Mouse (Mus musculus): ENCODE data around the gene Dnajc17.

The Dnajc17 gene

DNA sequence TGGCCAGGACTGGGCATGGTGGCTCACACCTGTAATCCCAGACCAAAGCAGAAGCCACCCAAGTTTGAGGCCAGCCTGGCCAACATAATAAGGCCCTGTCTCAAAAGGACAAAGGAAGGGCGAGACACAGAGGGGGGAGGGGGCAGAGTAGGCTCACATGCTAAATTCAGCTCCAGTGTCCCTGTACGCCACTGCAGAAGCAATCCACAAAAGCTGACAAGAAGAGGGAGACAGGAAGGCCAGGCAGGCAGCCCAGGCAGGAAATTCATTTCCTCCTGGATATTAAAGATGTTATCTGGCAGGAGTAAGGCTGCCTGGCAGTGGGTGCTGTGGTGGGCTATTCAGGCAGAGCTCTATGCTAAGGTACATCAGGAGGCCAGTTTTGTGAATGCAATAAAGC lies 47.3 kb downstream of the Dnajc17 start:
- no peak for DNase-seq (ENCODE audit: low spot score in 2 of 2)

DNA sequence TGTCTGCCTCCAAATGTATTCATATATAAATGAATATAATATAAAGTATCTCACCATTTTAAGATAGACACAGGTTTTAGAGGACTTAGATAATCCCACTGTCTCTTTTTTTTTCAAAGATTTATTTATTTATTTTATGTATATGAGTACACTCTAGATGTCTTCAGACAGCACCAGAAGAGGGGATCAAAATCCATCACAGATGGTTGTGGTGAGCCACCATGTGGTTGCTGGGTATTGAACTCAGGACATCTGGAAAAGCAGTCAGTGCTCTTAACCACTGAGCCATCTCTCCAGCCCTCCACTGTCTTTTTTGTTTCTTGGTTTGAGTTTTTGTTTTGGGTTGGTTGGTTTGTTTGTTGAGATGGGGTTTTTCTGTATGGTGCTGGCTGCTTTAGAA lies 50.8 kb downstream of the Dnajc17 start:
- no peak for DNase-seq (ENCODE audit: low spot score in 2 of 2)

DNA sequence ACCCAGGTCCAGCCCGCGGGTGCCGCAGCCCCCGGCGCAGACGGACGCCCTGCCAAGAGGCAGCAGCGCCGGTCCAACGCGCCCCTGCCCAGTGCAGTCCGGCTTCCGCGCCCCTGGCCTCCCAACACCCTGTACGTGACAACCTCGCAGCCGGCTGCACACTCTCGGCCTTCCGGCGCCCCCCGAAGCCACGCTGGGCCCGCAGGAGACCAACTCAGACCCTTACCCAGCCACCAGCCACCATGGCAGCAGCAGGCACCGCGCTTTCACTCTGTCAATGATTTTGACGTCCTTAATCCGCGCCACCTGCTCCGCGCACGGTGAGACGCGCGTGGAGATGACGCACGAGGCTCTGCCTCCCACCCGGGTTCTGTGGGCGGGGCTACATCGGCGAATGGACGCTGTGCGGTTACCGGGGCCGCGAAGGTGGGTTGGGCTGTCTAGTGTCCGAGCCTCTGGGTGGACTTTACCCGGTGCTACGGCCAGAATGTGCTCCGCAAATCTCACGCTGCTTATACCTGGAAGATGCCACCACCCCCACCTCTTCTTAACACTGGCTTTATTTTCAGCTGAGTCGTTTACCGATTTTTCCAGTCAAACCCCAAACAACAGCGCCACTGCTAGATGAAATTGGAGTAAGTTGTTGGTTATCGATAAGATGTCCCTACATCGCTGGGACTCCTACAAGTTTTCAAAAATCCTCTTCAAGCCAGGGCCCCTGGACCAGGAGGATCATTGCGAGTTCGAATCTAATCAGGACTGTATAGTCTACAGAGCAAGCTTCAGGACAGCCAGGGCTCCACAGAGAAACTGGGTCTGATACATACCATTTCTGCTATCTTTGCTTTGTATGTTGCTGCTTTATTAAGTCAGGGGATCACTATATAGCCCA lies 51.7 kb downstream of the Dnajc17 start, which contains the start of gene Rmdn3:
TSS of gene Rmdn3 (minus strand) at position 354 of the 892 bp plus-strand sequence.
- DNase-seq (ENCODE audit: low spot score in 2 of 2) = peak; percentile 93 to 96

DNA sequence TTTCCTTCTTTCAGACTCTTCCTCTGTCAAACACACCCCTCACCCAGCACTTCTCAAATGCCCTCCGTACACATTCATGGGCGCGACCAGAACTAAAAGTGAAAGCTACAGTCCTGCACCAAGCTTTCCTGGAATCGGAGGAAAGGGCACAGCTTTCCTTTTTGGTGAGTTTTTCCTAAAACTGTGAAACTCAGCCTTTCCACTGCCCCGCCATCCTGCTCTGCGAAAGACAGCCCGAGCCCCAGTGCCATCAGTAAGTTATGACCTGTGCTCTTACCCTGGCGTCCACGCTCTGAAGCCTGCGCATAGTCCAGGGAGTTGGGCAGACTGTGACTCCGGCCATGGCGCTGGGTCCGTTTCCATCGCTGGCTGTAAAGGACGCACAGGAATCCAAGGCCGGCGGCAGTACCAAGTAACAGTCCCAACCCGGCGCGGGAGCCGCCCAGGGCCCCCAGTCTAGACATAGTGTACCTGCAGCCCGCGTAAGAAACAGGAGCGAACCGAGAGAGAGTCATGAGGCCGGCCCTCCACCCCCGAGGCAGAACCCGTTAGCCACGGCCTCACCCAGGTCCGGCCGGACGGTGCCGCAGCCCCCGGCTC lies 52.4 kb downstream of the Dnajc17 start:
- peak in 1 of 2 experiments; percentile 47 for DNase-seq (ENCODE audit: low spot score in 2 of 2)

DNA sequence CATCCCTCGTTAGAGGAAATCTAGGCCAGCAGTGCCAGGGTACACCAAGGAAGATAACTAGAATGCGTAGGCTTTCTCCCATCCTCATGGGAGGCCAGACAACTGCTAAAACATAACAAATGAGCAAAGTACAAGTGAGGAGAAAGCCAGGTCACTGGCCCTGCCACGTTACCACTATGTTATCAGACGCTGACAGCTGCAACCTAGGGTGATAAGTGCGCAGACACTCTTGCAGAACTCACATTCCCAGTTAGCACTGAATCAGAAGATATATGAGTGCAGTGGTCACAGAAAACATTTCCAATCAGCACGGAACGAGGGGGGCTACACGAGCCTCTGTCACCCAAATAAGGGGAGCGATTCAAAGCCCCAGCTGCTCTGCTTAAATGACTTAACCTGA lies 53.2 kb downstream of the Dnajc17 start:
- DNase-seq (ENCODE audit: low spot score in 2 of 2) = peak in 1 of 2 experiments; percentile 70

DNA sequence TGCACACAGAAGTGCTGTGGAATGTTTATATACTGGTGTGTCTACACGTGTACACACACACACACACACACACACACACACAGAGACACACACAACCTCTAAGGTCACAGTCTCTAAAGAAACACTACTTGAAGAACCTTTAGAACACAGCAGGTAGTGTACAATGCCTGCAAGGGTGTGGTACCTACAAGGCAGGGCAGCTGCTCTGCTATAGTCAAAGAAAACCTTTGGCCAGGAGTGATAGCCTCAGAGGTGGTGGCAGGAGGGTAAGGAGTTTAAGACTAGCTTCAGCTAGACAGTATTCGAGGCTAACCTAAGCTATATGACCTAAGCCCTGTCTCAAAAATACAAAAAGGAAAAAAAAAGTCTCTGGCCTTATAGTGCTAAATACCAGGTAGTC lies 53.9 kb downstream of the Dnajc17 start:
- DNase-seq (ENCODE audit: low spot score in 2 of 2) = no peak

DNA sequence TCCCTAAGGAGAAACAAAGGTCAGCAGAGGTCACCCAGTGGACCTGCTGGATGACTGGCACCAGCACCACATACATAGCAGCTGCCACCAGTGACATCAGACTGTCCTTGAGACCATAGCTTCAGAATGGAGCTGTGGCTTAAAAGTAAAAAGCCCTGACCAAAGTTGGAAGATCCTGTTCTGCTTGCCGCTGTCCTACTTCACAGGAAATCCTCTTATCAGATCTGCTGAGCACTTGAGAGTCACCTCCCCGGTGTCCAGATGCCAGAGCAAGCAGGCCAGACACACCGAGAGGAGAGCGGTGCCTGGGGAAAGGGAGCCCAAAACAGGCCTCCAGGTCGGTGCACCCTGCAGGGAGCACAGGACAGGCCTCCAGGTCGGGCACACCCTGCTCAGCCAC lies 56.3 kb downstream of the Dnajc17 start:
- no peak for DNase-seq (ENCODE audit: low spot score in 2 of 2)

DNA sequence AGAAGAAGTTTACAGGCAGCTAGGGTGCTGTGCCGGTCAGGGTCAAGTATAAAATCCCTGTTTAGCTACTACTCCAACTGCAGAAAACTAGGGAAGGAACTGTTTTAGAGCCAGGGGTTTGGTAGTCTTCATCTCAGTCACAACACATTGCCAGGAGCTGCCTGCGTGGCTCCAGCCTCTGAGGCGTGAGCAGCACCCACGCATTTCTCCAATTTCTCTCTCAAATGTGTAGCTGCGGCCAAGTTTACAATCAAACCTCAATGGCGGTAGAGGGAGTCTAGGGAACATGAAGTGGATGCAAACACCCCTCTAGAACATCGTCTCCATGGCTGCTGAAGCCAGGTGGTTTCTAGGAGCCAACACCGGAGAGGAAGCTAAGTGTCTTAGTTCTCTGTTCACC lies 60.8 kb downstream of the Dnajc17 start:
- no peak for DNase-seq (ENCODE audit: low spot score in 2 of 2)

DNA sequence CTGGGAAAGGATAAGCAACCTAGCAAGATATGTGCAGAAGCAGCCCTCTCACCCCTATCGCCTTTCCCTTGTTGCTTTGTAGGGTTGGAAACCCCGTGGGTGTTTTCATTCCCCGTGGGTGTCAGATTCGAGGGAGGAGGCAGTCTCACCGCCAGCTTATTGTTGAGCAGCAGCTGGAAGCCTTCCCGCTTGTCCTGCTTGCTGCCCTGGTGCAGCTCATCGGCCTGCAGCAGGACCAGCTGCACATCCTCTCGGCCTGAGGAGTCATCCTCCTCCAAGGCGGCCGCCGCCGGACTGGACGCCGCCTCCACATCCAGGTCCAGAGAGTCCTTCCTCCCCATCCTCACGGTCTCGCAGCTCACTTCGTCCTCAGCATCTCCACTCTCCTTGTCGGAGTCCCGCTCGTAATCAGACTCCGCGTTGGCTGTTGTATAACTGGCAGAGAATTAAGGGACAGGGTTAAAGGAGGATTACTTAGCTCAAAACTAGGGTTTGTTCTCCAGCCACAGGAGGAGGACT lies 61.4 kb downstream of the Dnajc17 start:
- no peak for DNase-seq (ENCODE audit: low spot score in 2 of 2)

DNA sequence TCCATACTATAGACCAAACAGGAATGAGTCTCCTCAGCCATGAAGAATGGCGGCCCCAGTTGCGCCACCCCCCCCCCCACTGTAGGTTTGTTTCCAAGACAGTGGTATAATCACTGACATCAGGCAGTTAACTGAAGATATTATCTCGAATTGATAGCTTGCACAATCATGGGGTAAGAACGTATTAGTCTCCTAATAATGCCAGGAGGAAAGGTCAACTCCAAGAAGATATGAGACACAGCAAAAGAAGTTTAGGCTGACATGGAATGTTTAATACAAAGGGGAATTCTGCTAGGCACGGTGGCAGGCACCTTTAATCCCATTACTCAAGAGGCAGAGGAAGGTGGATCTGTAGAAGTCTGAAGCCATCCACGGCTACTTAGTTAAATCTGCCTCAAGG lies 62.2 kb downstream of the Dnajc17 start:
- DNase-seq (ENCODE audit: low spot score in 2 of 2) = no peak

DNA sequence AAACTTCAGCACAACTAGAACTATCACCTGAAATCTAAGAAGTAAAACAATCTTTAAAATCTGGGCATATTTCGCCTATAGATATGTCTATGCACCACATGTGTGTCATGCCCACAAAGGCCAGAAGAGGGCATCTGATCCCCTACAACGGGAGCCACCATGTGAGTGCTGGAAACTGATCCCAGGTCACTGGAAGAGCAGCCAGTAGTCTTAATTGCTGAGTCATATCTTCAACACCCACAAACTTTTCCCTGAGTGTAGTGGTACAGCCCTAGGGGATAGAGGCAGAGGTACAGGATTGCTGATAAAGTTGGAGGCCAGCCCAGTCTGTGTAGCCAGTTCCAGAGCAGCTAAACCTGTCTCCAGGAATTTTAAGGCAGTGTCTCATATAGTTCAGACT lies 63.4 kb downstream of the Dnajc17 start:
- DNase-seq (ENCODE audit: low spot score in 2 of 2) = no peak

DNA sequence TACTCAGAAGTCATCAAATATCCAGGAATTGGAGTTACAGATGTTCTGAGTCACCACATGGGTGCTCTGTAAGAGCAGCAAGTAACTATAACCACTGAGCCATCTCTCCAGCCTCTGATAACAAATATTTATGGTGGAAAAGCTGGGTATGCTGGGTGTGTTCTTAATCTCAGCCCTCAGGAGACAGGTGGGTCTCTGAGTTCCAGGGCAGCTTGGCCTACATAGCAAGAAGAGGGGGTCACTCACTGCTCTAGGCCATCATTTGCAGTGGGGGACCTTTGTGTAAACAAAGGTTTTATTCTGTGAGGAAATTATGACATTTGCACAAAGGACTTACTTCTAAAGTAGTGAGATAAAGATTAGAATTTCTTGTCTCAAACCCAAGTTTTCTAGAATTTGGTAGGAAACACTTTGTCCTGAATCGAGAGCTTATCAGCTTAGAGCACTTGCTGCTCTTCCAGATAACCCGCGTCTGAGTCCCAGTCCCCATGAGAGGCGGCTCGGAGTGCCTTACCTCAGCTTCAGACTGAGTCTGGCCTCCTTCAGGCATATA lies 72.2 kb downstream of the Dnajc17 start:
- DNase-seq (ENCODE audit: low spot score in 2 of 2) = peak in 1 of 2 experiments; percentile 49

All from spleen, postnatal 4 days (tissue).